Mouse (Mus musculus) lung, postnatal 14 days (tissue): ENCODE results near the gene Asap2.

ENCODE experiments used
- DNase-seq: peaks from one replicate; pipeline ENCODE4 v3.0.0; 2021

Asap2 gene

DNA sequence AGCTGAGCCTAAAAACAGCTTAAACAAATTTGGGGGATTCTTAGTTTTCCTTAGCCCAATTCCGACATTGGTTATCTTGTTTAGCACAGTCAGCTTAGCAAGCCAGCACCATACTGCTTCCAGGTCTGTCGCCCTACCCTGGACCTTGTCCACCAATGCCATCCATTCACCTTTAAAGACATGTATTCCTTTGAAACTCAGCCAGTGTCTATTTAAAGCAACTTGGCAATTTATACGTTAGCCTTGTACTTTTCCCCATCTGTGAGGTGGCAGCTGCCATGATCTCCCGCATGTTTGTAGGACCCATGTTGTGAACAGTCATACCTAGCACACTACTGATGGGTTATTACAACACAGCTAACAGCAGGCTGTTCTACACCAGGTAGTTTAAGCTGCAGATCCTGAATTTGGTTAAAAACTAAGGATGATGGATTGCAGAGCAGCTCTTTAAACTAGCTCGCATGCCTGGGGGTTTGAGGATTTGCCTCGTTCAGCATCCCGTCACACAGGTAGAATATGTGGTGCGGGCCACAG is 277.9 kb downstream of the Asap2 start:
- no peak for DNase-seq

DNA sequence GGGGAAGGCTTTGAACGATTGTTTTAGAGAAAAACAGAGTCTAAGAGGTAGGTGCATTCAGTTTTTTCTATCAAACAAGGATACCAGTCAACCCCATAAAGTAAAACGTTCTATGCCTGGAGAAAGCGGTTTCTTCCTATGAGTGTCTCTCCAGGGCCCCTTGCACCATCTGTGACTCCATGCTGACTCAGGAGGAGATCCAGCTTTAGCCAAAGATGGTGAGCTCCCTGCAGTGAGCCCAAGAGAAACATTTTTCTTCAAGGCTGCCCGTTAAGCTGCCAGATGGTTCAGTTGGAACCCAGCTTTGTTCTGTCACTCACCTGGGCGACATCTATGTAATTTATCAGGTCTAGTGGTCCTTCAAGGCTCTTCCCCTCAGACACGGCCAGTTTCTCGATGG is 284.2 kb downstream of the Asap2 start:
- no peak for DNase-seq

- no peak for DNase-seq
Observed at GRCm38 (mm10) chr12:21277352-21277864, 287.1 kb downstream of the Asap2 start.

DNA sequence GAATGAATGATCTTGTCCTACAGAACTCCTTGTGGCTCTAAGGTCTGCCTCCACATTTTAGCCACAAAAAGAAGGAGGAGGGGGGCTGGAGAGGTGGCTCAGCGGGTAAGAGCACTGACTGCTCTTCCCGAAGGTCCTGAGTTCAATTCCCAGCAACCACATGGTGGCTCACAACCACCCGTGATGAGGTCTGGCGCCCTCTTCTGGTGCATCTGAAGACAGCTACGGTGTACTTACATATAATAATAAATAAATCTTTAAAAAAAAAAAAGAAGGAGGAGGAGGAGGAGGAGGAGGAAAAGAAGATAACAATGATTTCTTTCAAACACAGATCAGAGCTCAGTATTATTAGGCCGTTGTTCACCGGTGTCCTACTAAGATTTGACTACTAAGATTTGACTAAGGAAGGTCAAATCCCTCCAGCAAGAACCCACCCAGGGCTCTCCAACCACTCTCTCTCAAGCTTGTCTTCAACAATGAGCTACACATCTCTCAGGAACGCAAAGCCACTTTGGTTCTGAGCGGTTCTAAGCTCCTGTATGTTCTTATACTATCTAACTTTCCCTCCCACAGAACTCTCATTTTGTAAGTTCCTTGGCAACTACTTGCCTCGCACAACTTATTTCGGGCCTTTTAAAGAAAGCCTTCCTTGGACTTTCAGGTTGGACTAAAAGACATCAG is 294.6 kb downstream of the Asap2 start, which contains the start of gene Cpsf3:
TSS of gene Cpsf3 (plus strand) at position 631 of the 681 bp plus-strand sequence.
- no peak for DNase-seq

- no peak for DNase-seq
Observed at GRCm38 (mm10) chr12:21285508-21286242, 295.4 kb downstream of the Asap2 start.

DNA sequence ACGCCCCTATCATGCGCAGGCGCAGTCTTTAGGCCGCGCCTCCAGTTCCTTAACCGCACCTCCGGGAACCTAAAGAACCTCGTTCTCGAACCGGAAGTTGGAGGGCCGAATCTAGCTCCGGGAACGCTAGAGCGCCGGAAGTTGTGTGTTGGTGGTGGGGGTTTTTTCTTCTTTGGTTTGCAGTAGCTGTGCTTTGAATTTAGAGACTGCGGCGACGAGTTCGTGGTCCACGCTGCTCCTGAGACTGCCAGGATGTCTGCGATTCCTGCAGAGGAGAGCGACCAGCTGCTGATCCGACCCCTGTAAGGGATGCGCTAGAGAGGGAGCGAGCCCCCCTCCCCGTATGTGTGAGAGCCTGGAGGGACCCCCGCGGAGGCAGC is 296.0 kb downstream of the Asap2 start, which contains the start of gene Itgb1bp1:
TSS of gene Itgb1bp1 (minus strand) at position 42 of the 380 bp plus-strand sequence.
- DNase-seq = peak; percentile 100

GRCm38 (mm10) chr12:21286712-21287650 is 296.7 kb downstream of the Asap2 start:
- peak; percentile 29 for DNase-seq

DNA sequence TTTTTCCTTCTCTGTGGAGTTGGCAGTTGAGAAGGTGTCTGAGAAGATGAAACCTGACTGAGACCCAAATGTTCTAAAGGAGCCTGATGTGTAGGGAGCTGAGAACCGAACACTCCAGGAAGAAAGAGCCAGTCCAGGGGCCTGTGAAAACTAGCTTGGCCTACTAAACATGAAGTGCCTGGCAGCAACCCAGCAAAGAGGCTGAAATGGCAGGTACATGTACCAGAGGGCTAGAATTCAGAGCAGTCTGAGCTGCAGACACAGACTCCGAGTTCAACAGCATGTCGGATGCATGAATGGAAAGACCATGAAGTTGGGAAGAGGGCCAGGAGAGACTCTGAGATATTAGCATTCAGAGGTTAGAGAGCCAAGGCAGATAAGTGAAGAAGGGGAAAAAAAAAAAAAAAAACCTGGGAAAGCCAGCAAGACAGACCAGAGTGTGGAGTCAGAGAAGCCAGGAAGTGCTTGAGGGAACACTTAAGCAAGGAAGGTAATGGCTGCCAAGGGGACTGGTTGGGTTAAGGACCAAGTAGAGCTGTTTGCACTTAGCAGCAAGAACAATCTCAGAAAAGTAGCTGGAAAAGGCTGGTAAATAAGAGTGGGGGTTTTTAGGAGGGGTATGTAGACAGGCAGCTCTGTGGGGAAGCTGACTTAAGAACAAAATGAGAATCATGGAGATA is 298.6 kb downstream of the Asap2 start:
- peak; percentile 64 for DNase-seq

GRCm38 (mm10) chr12:21289651-21290050 is 299.4 kb downstream of the Asap2 start:
- peak; percentile 27 for DNase-seq

DNA sequence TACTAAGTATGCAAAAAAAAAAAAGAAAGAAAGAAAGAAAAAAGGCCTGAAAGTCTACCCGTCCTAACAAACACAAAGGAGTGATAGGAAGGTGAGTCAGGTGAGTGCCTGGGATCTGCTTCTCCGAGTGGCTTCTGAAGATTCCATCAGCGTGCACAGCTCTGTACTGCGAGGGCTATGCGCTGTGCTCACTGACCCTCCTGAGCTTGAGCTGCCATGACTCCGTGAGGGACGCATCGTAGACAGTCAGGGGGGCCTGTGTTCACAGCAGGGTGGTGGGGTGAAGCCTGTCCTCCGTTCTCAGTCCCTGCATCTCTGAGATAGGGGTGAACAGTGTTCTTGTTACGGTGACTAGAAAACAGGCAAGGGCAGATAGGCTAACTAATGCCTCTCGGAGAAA is 308.6 kb downstream of the Asap2 start:
- no peak for DNase-seq

DNA sequence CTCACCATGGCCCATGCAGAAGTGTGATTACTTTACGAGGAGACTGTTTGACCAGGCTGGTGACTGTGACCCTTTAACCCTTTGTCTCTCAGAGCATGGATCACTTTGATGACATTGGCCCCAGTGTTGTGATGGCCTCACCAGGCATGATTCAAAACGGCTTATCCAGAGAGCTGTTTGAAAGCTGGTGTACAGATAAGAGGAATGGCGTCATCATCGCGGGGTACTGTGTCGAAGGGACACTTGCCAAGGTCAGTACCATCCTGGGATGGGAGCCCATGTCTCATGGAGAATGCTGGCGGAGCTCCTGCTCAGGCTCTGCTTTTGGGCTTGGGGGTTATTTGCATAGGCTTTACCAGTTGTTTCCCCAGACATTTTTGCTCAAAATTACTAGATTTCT is 311.1 kb downstream of the Asap2 start:
- DNase-seq = no peak

- DNase-seq = no peak
Observed at GRCm38 (mm10) chr12:21301932-21302331, 311.7 kb downstream of the Asap2 start.

GRCm38 (mm10) chr12:21302361-21302783 is 312.1 kb downstream of the Asap2 start:
- DNase-seq = no peak

GRCm38 (mm10) chr12:21305741-21306140 is 315.5 kb downstream of the Asap2 start:
- no peak for DNase-seq

DNA sequence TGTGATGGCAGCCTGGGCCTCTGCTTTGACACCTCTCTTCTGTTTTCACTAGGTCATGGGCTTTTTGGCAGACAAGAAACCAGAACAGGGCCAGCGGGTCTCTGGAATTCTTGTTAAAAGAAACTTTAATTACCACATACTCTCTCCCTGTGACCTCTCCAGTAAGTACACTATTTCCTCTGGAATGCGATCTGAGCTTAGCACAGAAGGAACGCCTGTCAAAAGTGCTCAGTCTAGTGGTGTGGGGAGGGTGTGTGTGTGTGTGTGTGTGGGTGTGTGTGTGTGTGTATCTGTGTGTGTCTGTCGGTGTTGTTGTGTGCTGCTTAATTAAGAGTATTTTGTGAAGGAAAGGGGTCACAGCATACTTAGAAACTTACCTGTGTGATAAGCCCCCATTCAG is 316.5 kb downstream of the Asap2 start:
- no peak for DNase-seq

- no peak for DNase-seq
Observed at GRCm38 (mm10) chr12:21312201-21312600, 321.9 kb downstream of the Asap2 start.

- peak; percentile 88 for DNase-seq
Observed at GRCm38 (mm10) chr12:21315923-21316868, 325.9 kb downstream of the Asap2 start, which contains the start of gene Iah1. Gene Iah1, plus strand, starts transcription at chr12:21316389.

- DNase-seq = peak; percentile 66
Observed at GRCm38 (mm10) chr12:21316869-21317265, 326.6 kb downstream of the Asap2 start.

- peak; percentile 79 for DNase-seq
Observed at GRCm38 (mm10) chr12:21318143-21318895, 328.1 kb downstream of the Asap2 start.
